Mouse (Mus musculus): ENCODE results near the gene Mroh2a. TPM values are rescaled to one million over a fixed set of nuclear protein-coding genes. Genes with fewer than 3 reads are reported as not detected.

The Mroh2a gene
- polyA plus RNA-seq, 1 experiment = 3.9 TPM

GRCm38 (mm10) chr1:88279111-88280005 lies 52.6 kb downstream of the Mroh2a start:
- H3K4me1 ChIP-seq (ENCODE audit: control insufficient read depth, insufficient read depth, low read length) = peaks cover 10% of the 10 kb centered on the region; the same call in 1 of the 2 replicates
- WGBS = 36% methylated on average over 9 of the region's 9 CpGs
- no peak for TF ChIP-seq POLR2A (IDR thresholded peaks at IDR 0.05; ENCODE audit: borderline replicate concordance, control insufficient read depth, low read depth, low read length)
- no peak for TF ChIP-seq CTCF (IDR thresholded peaks at IDR 0.05; ENCODE audit: control insufficient read depth, insufficient read depth, low read length)
- H3K4me3 ChIP-seq (replicated peaks; ENCODE audit: control insufficient read depth, low read depth, low read length) = no peak overlapping the region
- H3K27ac ChIP-seq (ENCODE audit: control insufficient read depth, insufficient read depth, low read depth, low read length, poor library complexity) = no peak overlapping the region

GRCm38 (mm10) chr1:88280006-88280690 lies 53.4 kb downstream of the Mroh2a start:
- H3K27ac ChIP-seq (ENCODE audit: control insufficient read depth, insufficient read depth, low read depth, low read length, poor library complexity) = no peak overlapping the region
- 73% methylated on average over 15 of the region's 15 CpGs for WGBS
- H3K4me1 ChIP-seq (ENCODE audit: control insufficient read depth, insufficient read depth, low read length) = peaks cover 10% of the 10 kb centered on the region; the same call in 1 of the 2 replicates
- no peak for TF ChIP-seq POLR2A (IDR thresholded peaks at IDR 0.05; ENCODE audit: borderline replicate concordance, control insufficient read depth, low read depth, low read length)
- H3K4me3 ChIP-seq (replicated peaks; ENCODE audit: control insufficient read depth, low read depth, low read length) = no peak overlapping the region

GRCm38 (mm10) chr1:88282301-88282700 lies 55.5 kb downstream of the Mroh2a start:
- Histone ChIP-seq H3K4me1 (ENCODE audit: control insufficient read depth, insufficient read depth, low read length) (peaks cover 4% of the 10 kb centered on the region; the same call in 1 of the 2 replicates), H3K27ac (ENCODE audit: control insufficient read depth, insufficient read depth, low read depth, low read length, poor library complexity) (no peak overlapping the region), H3K4me3 (replicated peaks; ENCODE audit: control insufficient read depth, low read depth, low read length) (no peak overlapping the region)
- WGBS = 49% methylated on average over 3 of the region's 3 CpGs
- TF ChIP-seq POLR2A (IDR thresholded peaks at IDR 0.05; ENCODE audit: borderline replicate concordance, control insufficient read depth, low read depth, low read length) (no peak), CTCF (IDR thresholded peaks at IDR 0.05; ENCODE audit: control insufficient read depth, insufficient read depth, low read length) (no peak)

GRCm38 (mm10) chr1:88283376-88284227 lies 56.8 kb downstream of the Mroh2a start:
- WGBS = 60% methylated on average over 15 of the region's 15 CpGs
- TF ChIP-seq POLR2A (IDR thresholded peaks at IDR 0.05; ENCODE audit: borderline replicate concordance, control insufficient read depth, low read depth, low read length) (no peak), CTCF (IDR thresholded peaks at IDR 0.05; ENCODE audit: control insufficient read depth, insufficient read depth, low read length) (no peak)
- H3K27ac ChIP-seq (ENCODE audit: control insufficient read depth, insufficient read depth, low read depth, low read length, poor library complexity) = no peak overlapping the region
- peaks cover 4% of the 10 kb centered on the region; the same call in 1 of the 2 replicates for H3K4me1 ChIP-seq (ENCODE audit: control insufficient read depth, insufficient read depth, low read length)
- H3K4me3 ChIP-seq (replicated peaks; ENCODE audit: control insufficient read depth, low read depth, low read length) = no peak overlapping the region

- TF ChIP-seq CTCF (IDR thresholded peaks at IDR 0.05; ENCODE audit: control insufficient read depth, insufficient read depth, low read length) (no peak), POLR2A (IDR thresholded peaks at IDR 0.05; ENCODE audit: borderline replicate concordance, control insufficient read depth, low read depth, low read length) (no peak)
- no peak overlapping the region for H3K27ac ChIP-seq (ENCODE audit: control insufficient read depth, insufficient read depth, low read depth, low read length, poor library complexity)
These were observed 57.6 kb downstream of the Mroh2a start for GRCm38 (mm10) chr1:88284228-88284945.

GRCm38 (mm10) chr1:88284946-88285320 lies 58.1 kb downstream of the Mroh2a start:
- Histone ChIP-seq H3K4me1 (ENCODE audit: control insufficient read depth, insufficient read depth, low read length) (peaks cover 4% of the 10 kb centered on the region; the same call in 1 of the 2 replicates), H3K4me3 (replicated peaks; ENCODE audit: control insufficient read depth, low read depth, low read length) (no peak overlapping the region), H3K27ac (ENCODE audit: control insufficient read depth, insufficient read depth, low read depth, low read length, poor library complexity) (no peak overlapping the region)
- 55% methylated on average over 7 of the region's 7 CpGs for WGBS
- TF ChIP-seq CTCF (IDR thresholded peaks at IDR 0.05; ENCODE audit: control insufficient read depth, insufficient read depth, low read length) = no peak
- no peak for TF ChIP-seq POLR2A (IDR thresholded peaks at IDR 0.05; ENCODE audit: borderline replicate concordance, control insufficient read depth, low read depth, low read length)

More at GRCm38 (mm10) chr1:88284228-88284945, 57.6 kb downstream of the Mroh2a start:
- H3K4me3 ChIP-seq (replicated peaks; ENCODE audit: control insufficient read depth, low read depth, low read length) = no peak overlapping the region
- 54% methylated on average over 10 of the region's 10 CpGs for WGBS
- peaks cover 4% of the 10 kb centered on the region; the same call in 1 of the 2 replicates for H3K4me1 ChIP-seq (ENCODE audit: control insufficient read depth, insufficient read depth, low read length)

- TF ChIP-seq CTCF (IDR thresholded peaks at IDR 0.05; ENCODE audit: control insufficient read depth, insufficient read depth, low read length) (no peak), POLR2A (IDR thresholded peaks at IDR 0.05; ENCODE audit: borderline replicate concordance, control insufficient read depth, low read depth, low read length) (no peak)
- Histone ChIP-seq H3K4me3 (replicated peaks; ENCODE audit: control insufficient read depth, low read depth, low read length) (no peak overlapping the region), H3K27ac (ENCODE audit: control insufficient read depth, insufficient read depth, low read depth, low read length, poor library complexity) (no peak overlapping the region), H3K4me1 (ENCODE audit: control insufficient read depth, insufficient read depth, low read length) (peaks cover 5% of the 10 kb centered on the region)
- WGBS = 61% methylated on average over 5 of the region's 5 CpGs
These were observed 58.9 kb downstream of the Mroh2a start for GRCm38 (mm10) chr1:88285652-88286051.
